Mouse (Mus musculus): ENCODE measurements around the gene Zfp367. TPM values are rescaled to one million over a fixed set of nuclear protein-coding genes. Genes with fewer than 3 reads are reported as not detected.
A peak's percentile ranks its signal among the peaks of the same experiment; 100 is the strongest.

Zfp367 gene
- polyA plus RNA-seq, 1 experiment from 2014 or later: 3.8 TPM

- Histone ChIP-seq H3K9ac (replicated peaks; ENCODE audit: low read depth, low read length) (peak overlapping the region; percentile 86), H3K27ac (ENCODE audit: low read depth, low read length) (peak overlapping the region; percentile 88), H3K27me3 (ENCODE audit: control insufficient read depth, insufficient read depth, low read length) (no peaks in the 10 kb centered on the region), H3K9me3 (ENCODE audit: control insufficient read depth, low read length) (peaks cover 2% of the 10 kb centered on the region; the same call in 1 of the 2 replicates), H3K4me2 (ENCODE audit: low read depth, low read length) (peak overlapping the region; percentile 100), H3K36me3 (ENCODE audit: control insufficient read depth, insufficient read depth, low read length) (no peaks in the 10 kb centered on the region), H3K4me3 (ENCODE audit: low read depth, low read length) (peak overlapping the region; percentile 80), H3K4me1 (ENCODE audit: control insufficient read depth, insufficient read depth, low read length) (peaks cover 5% of the 10 kb centered on the region; the same call in 1 of the 2 replicates)
- no peak; the same call in 1 of the 2 replicates for ATAC-seq (ENCODE audit: low read depth)
- WGBS: under 1% methylated on average over 70 of the region's 71 CpGs
Measured at GRCm38 (mm10) chr13:64161916-64162611, 9.1 kb upstream of the Zfp367 start.

- Histone ChIP-seq H3K36me3 (ENCODE audit: control insufficient read depth, insufficient read depth, low read length) (no peaks in the 10 kb centered on the region), H3K4me2 (ENCODE audit: low read depth, low read length) (peak within 1 kb of the TSS; percentile 100), H3K4me1 (ENCODE audit: control insufficient read depth, insufficient read depth, low read length) (peaks cover 5% of the 10 kb centered on the region; the same call in 1 of the 2 replicates), H3K9me3 (ENCODE audit: control insufficient read depth, low read length) (no peaks in the 10 kb centered on the region), H3K9ac (replicated peaks; ENCODE audit: low read depth, low read length) (peak within 1 kb of the TSS; percentile 86), H3K27ac (ENCODE audit: low read depth, low read length) (peak within 1 kb of the TSS; percentile 88), H3K27me3 (ENCODE audit: control insufficient read depth, insufficient read depth, low read length) (no peaks in the 10 kb centered on the region), H3K4me3 (ENCODE audit: low read depth, low read length) (peak within 1 kb of the TSS; percentile 80)
- 0% methylated on average over 23 of the region's 31 CpGs for WGBS
- peak; percentile 98 for ATAC-seq (ENCODE audit: low read depth)
Measured at GRCm38 (mm10) chr13:64161548-64161915, 8.5 kb upstream of the Zfp367 start, which contains the start of gene Habp4. TSS of gene Habp4 (plus strand) at chr13:64161824.

GRCm38 (mm10) chr13:64156966-64157365, 4.0 kb upstream of the Zfp367 start:
- Histone ChIP-seq H3K27ac (ENCODE audit: low read depth, low read length) (no peak overlapping the region), H3K4me2 (ENCODE audit: low read depth, low read length) (no peak overlapping the region), H3K9ac (replicated peaks; ENCODE audit: low read depth, low read length) (no peak overlapping the region), H3K9me3 (ENCODE audit: control insufficient read depth, low read length) (no peaks in the 10 kb centered on the region), H3K36me3 (ENCODE audit: control insufficient read depth, insufficient read depth, low read length) (no peaks in the 10 kb centered on the region), H3K4me1 (ENCODE audit: control insufficient read depth, insufficient read depth, low read length) (no peaks in the 10 kb centered on the region), H3K4me3 (ENCODE audit: low read depth, low read length) (no peak overlapping the region), H3K27me3 (ENCODE audit: control insufficient read depth, insufficient read depth, low read length) (no peaks in the 10 kb centered on the region)
- ATAC-seq (ENCODE audit: low read depth): no peak

- Histone ChIP-seq H3K4me2 (ENCODE audit: low read depth, low read length) (no peak overlapping the region), H3K36me3 (ENCODE audit: control insufficient read depth, insufficient read depth, low read length) (no peaks in the 10 kb centered on the region), H3K4me3 (ENCODE audit: low read depth, low read length) (no peak overlapping the region), H3K9me3 (ENCODE audit: control insufficient read depth, low read length) (no peaks in the 10 kb centered on the region), H3K27ac (ENCODE audit: low read depth, low read length) (no peak overlapping the region), H3K9ac (replicated peaks; ENCODE audit: low read depth, low read length) (no peak overlapping the region), H3K27me3 (ENCODE audit: control insufficient read depth, insufficient read depth, low read length) (no peaks in the 10 kb centered on the region), H3K4me1 (ENCODE audit: control insufficient read depth, insufficient read depth, low read length) (peaks cover 4% of the 10 kb centered on the region; the same call in 1 of the 2 replicates)
- ATAC-seq (ENCODE audit: low read depth): no peak
- WGBS: 3% methylated on average over 1 of the region's 1 CpGs
Measured at GRCm38 (mm10) chr13:64155171-64155571, 2.2 kb upstream of the Zfp367 start.

- peaks cover 4% of the 10 kb centered on the region; the same call in 1 of the 2 replicates for H3K4me1 ChIP-seq (ENCODE audit: control insufficient read depth, insufficient read depth, low read length)
- no peak overlapping the region for H3K4me3 ChIP-seq (ENCODE audit: low read depth, low read length)
- 55% methylated on average over 2 of the region's 2 CpGs for WGBS
- no peaks in the 10 kb centered on the region for H3K36me3 ChIP-seq (ENCODE audit: control insufficient read depth, insufficient read depth, low read length)
- H3K27ac ChIP-seq (ENCODE audit: low read depth, low read length): no peak overlapping the region
- no peak for ATAC-seq (ENCODE audit: low read depth)
- no peak overlapping the region for H3K9ac ChIP-seq (replicated peaks; ENCODE audit: low read depth, low read length)
- H3K27me3 ChIP-seq (ENCODE audit: control insufficient read depth, insufficient read depth, low read length): no peaks in the 10 kb centered on the region
- H3K9me3 ChIP-seq (ENCODE audit: control insufficient read depth, low read length): no peaks in the 10 kb centered on the region
- no peak overlapping the region for H3K4me2 ChIP-seq (ENCODE audit: low read depth, low read length)
Measured at GRCm38 (mm10) chr13:64154651-64155050, 1.6 kb upstream of the Zfp367 start.

- H3K4me3 ChIP-seq (ENCODE audit: low read depth, low read length): peak overlapping the region; percentile 82
- WGBS: under 1% methylated on average over 18 of the region's 18 CpGs
- H3K4me1 ChIP-seq (ENCODE audit: control insufficient read depth, insufficient read depth, low read length): peaks cover 4% of the 10 kb centered on the region; the same call in 1 of the 2 replicates
- H3K27me3 ChIP-seq (ENCODE audit: control insufficient read depth, insufficient read depth, low read length): no peaks in the 10 kb centered on the region
- H3K9me3 ChIP-seq (ENCODE audit: control insufficient read depth, low read length): no peaks in the 10 kb centered on the region
- peak overlapping the region; percentile 83 for H3K4me2 ChIP-seq (ENCODE audit: low read depth, low read length)
- no peak overlapping the region for H3K27ac ChIP-seq (ENCODE audit: low read depth, low read length)
- ATAC-seq (ENCODE audit: low read depth): peak; percentile 22; the same call in 1 of the 2 replicates
- H3K9ac ChIP-seq (replicated peaks; ENCODE audit: low read depth, low read length): no peak overlapping the region
- no peaks in the 10 kb centered on the region for H3K36me3 ChIP-seq (ENCODE audit: control insufficient read depth, insufficient read depth, low read length)
Measured at GRCm38 (mm10) chr13:64153751-64154267, 807 bp upstream of the Zfp367 start.

GRCm38 (mm10) chr13:64152671-64153082, 325 bp downstream of the Zfp367 start:
- WGBS: under 1% methylated on average over 44 of the region's 61 CpGs
- peak; percentile 66 for ATAC-seq (ENCODE audit: low read depth)

GRCm38 (mm10) chr13:64152241-64152669, 747 bp downstream of the Zfp367 start:
- peak overlapping the region; percentile 1; the same call in 1 of the 2 replicates for H3K27ac ChIP-seq (ENCODE audit: low read depth, low read length)
- no peaks in the 10 kb centered on the region for H3K36me3 ChIP-seq (ENCODE audit: control insufficient read depth, insufficient read depth, low read length)
- peak overlapping the region; percentile 82 for H3K4me3 ChIP-seq (ENCODE audit: low read depth, low read length)
- H3K27me3 ChIP-seq (ENCODE audit: control insufficient read depth, insufficient read depth, low read length): no peaks in the 10 kb centered on the region
- H3K4me2 ChIP-seq (ENCODE audit: low read depth, low read length): peak overlapping the region; percentile 83
- no peaks in the 10 kb centered on the region for H3K9me3 ChIP-seq (ENCODE audit: control insufficient read depth, low read length)
- peaks cover 4% of the 10 kb centered on the region; the same call in 1 of the 2 replicates for H3K4me1 ChIP-seq (ENCODE audit: control insufficient read depth, insufficient read depth, low read length)
- peak overlapping the region; percentile 39 for H3K9ac ChIP-seq (replicated peaks; ENCODE audit: low read depth, low read length)
- WGBS: under 1% methylated on average over 38 of the region's 42 CpGs
- peak; percentile 49 for ATAC-seq (ENCODE audit: low read depth)

More at GRCm38 (mm10) chr13:64152671-64153082, 325 bp downstream of the Zfp367 start:
- Histone ChIP-seq H3K4me3 (ENCODE audit: low read depth, low read length) (peak overlapping the region; percentile 82), H3K9me3 (ENCODE audit: control insufficient read depth, low read length) (no peaks in the 10 kb centered on the region), H3K27me3 (ENCODE audit: control insufficient read depth, insufficient read depth, low read length) (no peaks in the 10 kb centered on the region), H3K9ac (replicated peaks; ENCODE audit: low read depth, low read length) (peak overlapping the region; percentile 39), H3K36me3 (ENCODE audit: control insufficient read depth, insufficient read depth, low read length) (no peaks in the 10 kb centered on the region), H3K4me1 (ENCODE audit: control insufficient read depth, insufficient read depth, low read length) (peaks cover 4% of the 10 kb centered on the region; the same call in 1 of the 2 replicates), H3K4me2 (ENCODE audit: low read depth, low read length) (peak overlapping the region; percentile 83), H3K27ac (ENCODE audit: low read depth, low read length) (peak overlapping the region; percentile 53)

- H3K27me3 ChIP-seq (ENCODE audit: control insufficient read depth, insufficient read depth, low read length): no peaks in the 10 kb centered on the region
- peaks cover 4% of the 10 kb centered on the region; the same call in 1 of the 2 replicates for H3K4me1 ChIP-seq (ENCODE audit: control insufficient read depth, insufficient read depth, low read length)
- WGBS: 70% methylated on average over 5 of the region's 5 CpGs
- no peak overlapping the region for H3K27ac ChIP-seq (ENCODE audit: low read depth, low read length)
- H3K36me3 ChIP-seq (ENCODE audit: control insufficient read depth, insufficient read depth, low read length): no peaks in the 10 kb centered on the region
- H3K4me2 ChIP-seq (ENCODE audit: low read depth, low read length): no peak overlapping the region
- H3K9ac ChIP-seq (replicated peaks; ENCODE audit: low read depth, low read length): no peak overlapping the region
- H3K4me3 ChIP-seq (ENCODE audit: low read depth, low read length): no peak overlapping the region
- no peak for ATAC-seq (ENCODE audit: low read depth)
- H3K9me3 ChIP-seq (ENCODE audit: control insufficient read depth, low read length): no peaks in the 10 kb centered on the region
Measured at GRCm38 (mm10) chr13:64150121-64150520, 2.9 kb downstream of the Zfp367 start.

Measured in neural tube, embryonic 14.5 days (tissue).